Mouse (Mus musculus): ENCODE measurements around the gene Sh3rf3. TPM values are rescaled to one million over a fixed set of nuclear protein-coding genes. Genes with fewer than 3 reads are reported as not detected.

Gene Sh3rf3
- polyA plus RNA-seq, 1 experiment from 2014 or later = 1.0 TPM

GRCm38 (mm10) chr10:58885816-58886215, 72.7 kb downstream of the Sh3rf3 start:
- no peak for ATAC-seq (ENCODE audit: low FRiP score)
- no peak overlapping the region for H3K4me3 ChIP-seq (ENCODE audit: low read depth, low read length)
- no peaks in the 10 kb centered on the region for H3K4me1 ChIP-seq (replicated peaks; ENCODE audit: control insufficient read depth, insufficient read depth, low read length)
- no peaks in the 10 kb centered on the region for H3K36me3 ChIP-seq (ENCODE audit: control insufficient read depth, insufficient read depth, low read length)
- no peak for DNase-seq (ENCODE audit: low spot score)
- H3K9me3 ChIP-seq (ENCODE audit: control insufficient read depth, low read length) = no peaks in the 10 kb centered on the region
- H3K4me2 ChIP-seq (replicated peaks; ENCODE audit: low read depth, low read length) = no peak overlapping the region
- no peaks in the 10 kb centered on the region for H3K27me3 ChIP-seq (ENCODE audit: control insufficient read depth, insufficient read depth, low read length)
- no peak overlapping the region for H3K9ac ChIP-seq (ENCODE audit: low read depth, low read length)
- H3K27ac ChIP-seq (ENCODE audit: low read depth, low read length) = no peak overlapping the region
- WGBS = 90% methylated on average over 2 of the region's 2 CpGs

GRCm38 (mm10) chr10:58890671-58891439, 77.7 kb downstream of the Sh3rf3 start:
- no peaks in the 10 kb centered on the region for H3K4me1 ChIP-seq (replicated peaks; ENCODE audit: control insufficient read depth, insufficient read depth, low read length)
- no peaks in the 10 kb centered on the region for H3K9me3 ChIP-seq (ENCODE audit: control insufficient read depth, low read length)
- no peak overlapping the region for H3K4me2 ChIP-seq (replicated peaks; ENCODE audit: low read depth, low read length)
- H3K27me3 ChIP-seq (ENCODE audit: control insufficient read depth, insufficient read depth, low read length) = no peaks in the 10 kb centered on the region
- DNase-seq (ENCODE audit: low spot score) (no peak), ATAC-seq (ENCODE audit: low FRiP score) (no peak)
- no peak overlapping the region for H3K27ac ChIP-seq (ENCODE audit: low read depth, low read length)
- no peaks in the 10 kb centered on the region for H3K36me3 ChIP-seq (ENCODE audit: control insufficient read depth, insufficient read depth, low read length)
- 61% methylated on average over 16 of the region's 16 CpGs for WGBS
- no peak overlapping the region for H3K4me3 ChIP-seq (ENCODE audit: low read depth, low read length)
- no peak overlapping the region for H3K9ac ChIP-seq (ENCODE audit: low read depth, low read length)

GRCm38 (mm10) chr10:58895431-58895830, 82.3 kb downstream of the Sh3rf3 start:
- no peak overlapping the region for H3K4me2 ChIP-seq (replicated peaks; ENCODE audit: low read depth, low read length)
- no peaks in the 10 kb centered on the region for H3K9me3 ChIP-seq (ENCODE audit: control insufficient read depth, low read length)
- H3K9ac ChIP-seq (ENCODE audit: low read depth, low read length) = no peak overlapping the region
- 88% methylated on average over 5 of the region's 5 CpGs for WGBS
- DNase-seq (ENCODE audit: low spot score) (no peak), ATAC-seq (ENCODE audit: low FRiP score) (no peak)
- no peak overlapping the region for H3K4me3 ChIP-seq (ENCODE audit: low read depth, low read length)
- no peaks in the 10 kb centered on the region for H3K4me1 ChIP-seq (replicated peaks; ENCODE audit: control insufficient read depth, insufficient read depth, low read length)
- H3K27me3 ChIP-seq (ENCODE audit: control insufficient read depth, insufficient read depth, low read length) = no peaks in the 10 kb centered on the region
- no peaks in the 10 kb centered on the region for H3K36me3 ChIP-seq (ENCODE audit: control insufficient read depth, insufficient read depth, low read length)
- H3K27ac ChIP-seq (ENCODE audit: low read depth, low read length) = no peak overlapping the region

- Histone ChIP-seq H3K4me3 (ENCODE audit: low read depth, low read length) (no peak overlapping the region), H3K4me2 (replicated peaks; ENCODE audit: low read depth, low read length) (no peak overlapping the region), H3K4me1 (replicated peaks; ENCODE audit: control insufficient read depth, insufficient read depth, low read length) (no peaks in the 10 kb centered on the region), H3K9me3 (ENCODE audit: control insufficient read depth, low read length) (no peaks in the 10 kb centered on the region), H3K27me3 (ENCODE audit: control insufficient read depth, insufficient read depth, low read length) (no peaks in the 10 kb centered on the region), H3K27ac (ENCODE audit: low read depth, low read length) (no peak overlapping the region), H3K36me3 (ENCODE audit: control insufficient read depth, insufficient read depth, low read length) (no peaks in the 10 kb centered on the region), H3K9ac (ENCODE audit: low read depth, low read length) (no peak overlapping the region)
- WGBS = 67% methylated on average over 3 of the region's 3 CpGs
- ATAC-seq (ENCODE audit: low FRiP score) = no peak
- no peak for DNase-seq (ENCODE audit: low spot score)
Measured at GRCm38 (mm10) chr10:58897009-58897543, 83.9 kb downstream of the Sh3rf3 start.

GRCm38 (mm10) chr10:58905253-58905652, 92.1 kb downstream of the Sh3rf3 start:
- Histone ChIP-seq H3K9me3 (ENCODE audit: control insufficient read depth, low read length) (no peaks in the 10 kb centered on the region), H3K4me2 (replicated peaks; ENCODE audit: low read depth, low read length) (no peak overlapping the region), H3K36me3 (ENCODE audit: control insufficient read depth, insufficient read depth, low read length) (no peaks in the 10 kb centered on the region), H3K4me3 (ENCODE audit: low read depth, low read length) (no peak overlapping the region), H3K9ac (ENCODE audit: low read depth, low read length) (no peak overlapping the region), H3K27me3 (ENCODE audit: control insufficient read depth, insufficient read depth, low read length) (no peaks in the 10 kb centered on the region), H3K4me1 (replicated peaks; ENCODE audit: control insufficient read depth, insufficient read depth, low read length) (no peaks in the 10 kb centered on the region), H3K27ac (ENCODE audit: low read depth, low read length) (no peak overlapping the region)
- DNase-seq (ENCODE audit: low spot score) = no peak
- no peak for ATAC-seq (ENCODE audit: low FRiP score)
- 40% methylated on average over 6 of the region's 6 CpGs for WGBS

GRCm38 (mm10) chr10:58907001-58907443, 93.9 kb downstream of the Sh3rf3 start:
- WGBS = 57% methylated on average over 5 of the region's 5 CpGs

GRCm38 (mm10) chr10:58908451-58908850, 95.3 kb downstream of the Sh3rf3 start:
- no peak overlapping the region for H3K4me2 ChIP-seq (replicated peaks; ENCODE audit: low read depth, low read length)
- no peak for DNase-seq (ENCODE audit: low spot score)
- WGBS = 87% methylated on average over 8 of the region's 8 CpGs

More at GRCm38 (mm10) chr10:58907001-58907443, 93.9 kb downstream of the Sh3rf3 start:
- DNase-seq (ENCODE audit: low spot score) (no peak), ATAC-seq (ENCODE audit: low FRiP score) (no peak)
- Histone ChIP-seq H3K9ac (ENCODE audit: low read depth, low read length) (no peak overlapping the region), H3K4me2 (replicated peaks; ENCODE audit: low read depth, low read length) (no peak overlapping the region), H3K36me3 (ENCODE audit: control insufficient read depth, insufficient read depth, low read length) (no peaks in the 10 kb centered on the region), H3K27ac (ENCODE audit: low read depth, low read length) (no peak overlapping the region), H3K9me3 (ENCODE audit: control insufficient read depth, low read length) (no peaks in the 10 kb centered on the region), H3K4me3 (ENCODE audit: low read depth, low read length) (no peak overlapping the region), H3K27me3 (ENCODE audit: control insufficient read depth, insufficient read depth, low read length) (no peaks in the 10 kb centered on the region), H3K4me1 (replicated peaks; ENCODE audit: control insufficient read depth, insufficient read depth, low read length) (no peaks in the 10 kb centered on the region)

GRCm38 (mm10) chr10:58915301-58916245, 102.4 kb downstream of the Sh3rf3 start:
- no peak overlapping the region for H3K9ac ChIP-seq (ENCODE audit: low read depth, low read length)
- no peaks in the 10 kb centered on the region for H3K4me1 ChIP-seq (replicated peaks; ENCODE audit: control insufficient read depth, insufficient read depth, low read length)
- H3K27me3 ChIP-seq (ENCODE audit: control insufficient read depth, insufficient read depth, low read length) = no peaks in the 10 kb centered on the region
- no peak overlapping the region for H3K4me2 ChIP-seq (replicated peaks; ENCODE audit: low read depth, low read length)
- no peaks in the 10 kb centered on the region for H3K9me3 ChIP-seq (ENCODE audit: control insufficient read depth, low read length)
- no peak overlapping the region for H3K27ac ChIP-seq (ENCODE audit: low read depth, low read length)
- 86% methylated on average over 8 of the region's 8 CpGs for WGBS
- H3K36me3 ChIP-seq (ENCODE audit: control insufficient read depth, insufficient read depth, low read length) = no peaks in the 10 kb centered on the region
- DNase-seq (ENCODE audit: low spot score) = no peak
- no peak overlapping the region for H3K4me3 ChIP-seq (ENCODE audit: low read depth, low read length)
- no peak for ATAC-seq (ENCODE audit: low FRiP score)

More at GRCm38 (mm10) chr10:58908451-58908850, 95.3 kb downstream of the Sh3rf3 start:
- no peak for ATAC-seq (ENCODE audit: low FRiP score)
- H3K27me3 ChIP-seq (ENCODE audit: control insufficient read depth, insufficient read depth, low read length) = no peaks in the 10 kb centered on the region
- no peak overlapping the region for H3K4me3 ChIP-seq (ENCODE audit: low read depth, low read length)
- no peaks in the 10 kb centered on the region for H3K4me1 ChIP-seq (replicated peaks; ENCODE audit: control insufficient read depth, insufficient read depth, low read length)
- H3K9me3 ChIP-seq (ENCODE audit: control insufficient read depth, low read length) = no peaks in the 10 kb centered on the region
- H3K36me3 ChIP-seq (ENCODE audit: control insufficient read depth, insufficient read depth, low read length) = no peaks in the 10 kb centered on the region
- H3K9ac ChIP-seq (ENCODE audit: low read depth, low read length) = no peak overlapping the region
- no peak overlapping the region for H3K27ac ChIP-seq (ENCODE audit: low read depth, low read length)

All from hindbrain, embryonic 11.5 days (tissue).